Mouse (Mus musculus) embryonic fibroblast, embryonic 13.5 days (primary cell): ENCODE results near the gene Gm20388.

ENCODE experiments used
- CTCF ChIP-seq: IDR thresholded peaks from 2 replicates; pipeline ENCODE4 v1.5.1; 2011; ENCODE audit warnings: mild to moderate bottlenecking, control low read depth, low read length, moderate library complexity, borderline replicate concordance; ENCODE audit not compliant: insufficient read depth
- POLR2A ChIP-seq: IDR thresholded peaks from 2 replicates; pipeline ENCODE4 v1.6.1; 2011; ENCODE audit warnings: low read depth, mild to moderate bottlenecking, control low read depth, low read length, moderate library complexity

DNA sequence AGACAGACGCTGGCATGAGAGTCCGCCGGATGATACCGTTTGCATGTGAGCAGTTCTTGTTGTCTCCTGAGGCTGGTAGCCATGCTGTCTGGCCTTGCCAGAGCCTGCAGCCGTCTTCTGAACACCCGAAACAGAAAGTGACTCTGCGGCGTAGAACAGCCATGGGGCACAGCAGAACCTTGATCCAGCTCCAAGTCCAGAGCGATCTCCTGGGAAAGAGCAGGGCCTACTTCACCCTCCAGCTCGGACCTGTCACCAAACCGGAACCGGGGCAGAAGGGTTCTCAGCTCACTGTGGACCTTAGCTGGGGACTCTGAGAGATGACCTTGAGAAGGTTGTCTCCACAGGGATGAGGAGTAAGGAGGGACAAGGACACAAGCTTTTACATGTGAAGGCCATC lies 3364.5 kb downstream of the Gm20388 start:
- TF ChIP-seq CTCF (no peak), POLR2A (no peak)
